ENCODE assay signal across 11 mouse cellular contexts in genomic region chr1:34068341-34068740, GRCm38 (mm10).
DNase-seq lines count a peak whose midpoint lies in the region; ATAC-seq and TF ChIP-seq lines count a peak whose summit lies in the region.
"Had no signal": no experiment of that assay in that cellular context is flagged by ENCODE, and none has a peak within 500 bp of the region (broad histone marks: within the 10 kb centered on the region; RNA-seq: fewer than 3 reads in every experiment).

No protein-coding gene starts in this region.

- WGBS in midbrain, postnatal 0 days, result 51% methylated on average over 5 of the region's 5 CpGs
- 45% methylated on average over 5 of the region's 5 CpGs for WGBS in midbrain, embryonic 16.5 days
- WGBS in bone marrow, adult 2 months, result 62% methylated on average over 5 of the region's 5 CpGs
- 55% methylated on average over 5 of the region's 5 CpGs for WGBS in intestine, embryonic 15.5 days

- no peaks in the 10 kb centered on the region for H3K27me3 ChIP-seq in midbrain, postnatal 0 days (ENCODE audit: insufficient read depth, low read length)
- no peaks in the 10 kb centered on the region for H3K27me3 ChIP-seq in midbrain, embryonic 16.5 days (ENCODE audit: control insufficient read depth, insufficient read depth, low read depth, low read length)
- H3K27me3 ChIP-seq in intestine, embryonic 15.5 days (replicated peaks), result no peaks in the 10 kb centered on the region
- H3K27me3 ChIP-seq: embryonic facial prominence, embryonic 13.5 days; stomach, embryonic 15.5 days had no signal

- H3K9me3 ChIP-seq in midbrain, postnatal 0 days (ENCODE audit: low read length), result no peaks in the 10 kb centered on the region
- H3K9me3 ChIP-seq in midbrain, embryonic 16.5 days (replicated peaks; ENCODE audit: control insufficient read depth, low read length, poor library complexity, severe bottlenecking), result no peaks in the 10 kb centered on the region
- H3K9me3 ChIP-seq in intestine, embryonic 15.5 days, result no peaks in the 10 kb centered on the region
- H3K9me3 ChIP-seq: embryonic facial prominence, embryonic 13.5 days; heart, embryonic 10.5 days; stomach, embryonic 15.5 days had no signal

- no peak overlapping the region for H3K27ac ChIP-seq in midbrain, postnatal 0 days (ENCODE audit: low read depth, low read length)
- H3K27ac ChIP-seq in midbrain, embryonic 16.5 days (ENCODE audit: low read length), result no peak overlapping the region
- no peak overlapping the region for H3K27ac ChIP-seq in bone marrow, adult 2 months (ENCODE audit: control insufficient read depth, insufficient read depth, low read depth, low read length, poor library complexity)
- no peak overlapping the region for H3K27ac ChIP-seq in intestine, embryonic 15.5 days
- H3K27ac ChIP-seq: embryonic facial prominence, embryonic 13.5 days; heart, embryonic 10.5 days; stomach, embryonic 15.5 days had no signal

- no peak overlapping the region for H3K4me3 ChIP-seq in midbrain, postnatal 0 days (ENCODE audit: low read depth, low read length)
- H3K4me3 ChIP-seq in midbrain, embryonic 16.5 days (ENCODE audit: low read depth, low read length), result no peak overlapping the region
- H3K4me3 ChIP-seq in bone marrow, adult 2 months (replicated peaks; ENCODE audit: control insufficient read depth, low read depth, low read length), result no peak overlapping the region
- no peak overlapping the region for H3K4me3 ChIP-seq in intestine, embryonic 15.5 days (replicated peaks)
- H3K4me3 ChIP-seq: embryonic facial prominence, embryonic 13.5 days; heart, embryonic 10.5 days; stomach, embryonic 15.5 days had no signal

- no peak for ATAC-seq in midbrain, postnatal 0 days (ENCODE audit: low FRiP score)
- no peak for ATAC-seq in midbrain, embryonic 16.5 days
- ATAC-seq in intestine, embryonic 15.5 days, result no peak

- no peaks in the 10 kb centered on the region for H3K36me3 ChIP-seq in midbrain, postnatal 0 days (ENCODE audit: insufficient read depth, low read length)
- no peaks in the 10 kb centered on the region for H3K36me3 ChIP-seq in midbrain, embryonic 16.5 days (ENCODE audit: control insufficient read depth, insufficient read depth, low read length)
- H3K36me3 ChIP-seq in intestine, embryonic 15.5 days, result no peaks in the 10 kb centered on the region
- H3K36me3 ChIP-seq: embryonic facial prominence, embryonic 13.5 days; heart, embryonic 10.5 days; stomach, embryonic 15.5 days had no signal

- H3K4me1 ChIP-seq in midbrain, postnatal 0 days (ENCODE audit: insufficient read depth, low read length), result no peaks in the 10 kb centered on the region
- no peaks in the 10 kb centered on the region for H3K4me1 ChIP-seq in midbrain, embryonic 16.5 days (ENCODE audit: control insufficient read depth, insufficient read depth, low read length)
- H3K4me1 ChIP-seq in bone marrow, adult 2 months (ENCODE audit: control insufficient read depth, insufficient read depth, low read length), result no peaks in the 10 kb centered on the region
- no peaks in the 10 kb centered on the region for H3K4me1 ChIP-seq in intestine, embryonic 15.5 days (replicated peaks)

- H3K4me2 ChIP-seq in midbrain, postnatal 0 days (ENCODE audit: low read depth, low read length, poor library complexity, severe bottlenecking), result no peak overlapping the region
- H3K4me2 ChIP-seq in midbrain, embryonic 16.5 days (ENCODE audit: low read length), result no peak overlapping the region
- H3K4me2 ChIP-seq in intestine, embryonic 15.5 days (replicated peaks), result no peak overlapping the region
- H3K4me2 ChIP-seq: embryonic facial prominence, embryonic 13.5 days; stomach, embryonic 15.5 days had no signal

- peak; percentile 54 for TF ChIP-seq CTCF in midbrain, postnatal 0 days (IDR thresholded peaks at IDR 0.05)
- TF ChIP-seq CTCF in bone marrow, adult 2 months (IDR thresholded peaks at IDR 0.05; ENCODE audit: control insufficient read depth, insufficient read depth, low read length), result 0 out of 2 replicates have a peak, but pooled peaks have one; percentile 12

- no peak overlapping the region for H3K9ac ChIP-seq in midbrain, postnatal 0 days (replicated peaks; ENCODE audit: low read length, poor library complexity, severe bottlenecking)
- H3K9ac ChIP-seq in midbrain, embryonic 16.5 days (ENCODE audit: low read depth, low read length), result no peak overlapping the region
- no peak overlapping the region for H3K9ac ChIP-seq in intestine, embryonic 15.5 days
- H3K9ac ChIP-seq: embryonic facial prominence, embryonic 13.5 days; stomach, embryonic 15.5 days had no signal

- TF ChIP-seq POLR2A in bone marrow, adult 2 months (IDR thresholded peaks at IDR 0.05; ENCODE audit: borderline replicate concordance, control insufficient read depth, low read depth, low read length), result no peak

- DNase-seq in heart, adult 11 months, result peak; percentile 76
- no peak for DNase-seq in heart, adult 8-10 months (ENCODE audit: low spot score)
- DNase-seq in midbrain, postnatal 0 days (ENCODE audit: low spot score), result peak; percentile 28
- DNase-seq in testis, postnatal 10 days (ENCODE audit: low spot score), result peak; percentile 53
- no peak for DNase-seq in frontal cortex, postnatal 14 days (ENCODE audit: low spot score in 2 of 2)

Comparison
In these comparisons a context has a peak if more than half of its experiments do, and no peak if none do; other contexts are left out.
1. DNase-seq: peak in heart, adult 11 months (single experiment), midbrain, postnatal 0 days (single experiment) and testis, postnatal 10 days (single experiment); none in heart, adult 8-10 months (single experiment) and frontal cortex, postnatal 14 days (0 of 2).